Mouse (Mus musculus) heart, postnatal 0 days (tissue): ENCODE data around the gene Gria2.

Experiments
- CTCF ChIP-seq: IDR thresholded peaks from 2 replicates; pipeline ENCODE4 v1.5.1; 2016; ENCODE audit warnings: antibody characterized with exemption, control low read depth, low read depth
- EP300 ChIP-seq: IDR thresholded peaks from 2 replicates; pipeline ENCODE4 v1.6.1; 2016; ENCODE audit warnings: antibody characterized with exemption, low read depth

GRCm38 (mm10) chr3:80713123-80713522 lies 89.5 kb downstream of the Gria2 start:
- TF ChIP-seq CTCF (no peak), EP300 (no peak)
